14 mouse cellular contexts compared by ENCODE assay signal in genomic region chr2:171712816-171713570, GRCm38 (mm10).
DNase-seq lines count a peak whose midpoint lies in the region; ATAC-seq lines count a peak whose summit lies in the region.
"Had no signal": no experiment of that assay in that cellular context is flagged by ENCODE, and none has a peak within 500 bp of the region (broad histone marks: within the 10 kb centered on the region; RNA-seq: fewer than 3 reads in every experiment).

No protein-coding gene starts in this region.

- H3K27ac ChIP-seq in forebrain, embryonic 15.5 days (replicated peaks): peak overlapping the region; percentile 36; the same call in 1 of the 2 replicates
- H3K27ac ChIP-seq: limb, embryonic 13.5 days had no signal

- intact Hi-C loops in heart, postnatal 10 days (cut with DNase I): no loop called here

- no peak overlapping the region for H3K4me3 ChIP-seq in forebrain, embryonic 15.5 days
- H3K4me3 ChIP-seq: limb, embryonic 13.5 days; myocyte had no signal

- 34% methylated on average over 11 of the region's 11 CpGs for WGBS in forebrain, embryonic 15.5 days

- no peak overlapping the region for H3K9ac ChIP-seq in forebrain, embryonic 15.5 days (replicated peaks)
- H3K9ac ChIP-seq: limb, embryonic 13.5 days had no signal

- H3K27me3 ChIP-seq in forebrain, embryonic 15.5 days: no peaks in the 10 kb centered on the region
- H3K27me3 ChIP-seq: limb, embryonic 13.5 days had no signal

- peak; percentile 77 for ATAC-seq in forebrain, embryonic 15.5 days (replicated peaks)
- no peak for ATAC-seq in erythroid progenitor cell, adult 5-6 weeks (replicated peaks; ENCODE audit: low FRiP score, poor library complexity, severe bottlenecking)

- no peaks in the 10 kb centered on the region for H3K36me3 ChIP-seq in forebrain, embryonic 15.5 days
- H3K36me3 ChIP-seq: limb, embryonic 13.5 days had no signal

- H3K4me2 ChIP-seq in forebrain, embryonic 15.5 days (replicated peaks): no peak overlapping the region
- H3K4me2 ChIP-seq: limb, embryonic 13.5 days had no signal

- no peaks in the 10 kb centered on the region for H3K9me3 ChIP-seq in forebrain, embryonic 15.5 days
- H3K9me3 ChIP-seq: limb, embryonic 13.5 days had no signal

- peak; percentile 9 to 66 for DNase-seq in frontal cortex, adult 2 months (ENCODE audit: extremely low spot score in 1 of 2, low spot score in 1 of 2)
- no peak for DNase-seq in frontal cortex, postnatal 14 days (ENCODE audit: low spot score in 2 of 2)
- peak; percentile 27 to 50 for DNase-seq in layer of hippocampus, postnatal 36 days
- DNase-seq in right cerebral cortex, postnatal 14 days: peak; percentile 9
- DNase-seq in lung, postnatal 10 days: no peak
- DNase-seq in heart, postnatal 10 days: no peak
- DNase-seq: heart, adult 18-20 months; heart, postnatal 14 days; kidney, postnatal 14 days; lung, adult 2 months had no signal

- H3K4me1 ChIP-seq in forebrain, embryonic 15.5 days: peaks cover 12% of the 10 kb centered on the region; the same call in 1 of the 2 replicates

Comparison
In these comparisons a context has a peak if more than half of its experiments do, and no peak if none do; other contexts are left out.
1. DNase-seq: peak in frontal cortex, adult 2 months (2 of 2), layer of hippocampus, postnatal 36 days (2 of 2) and right cerebral cortex, postnatal 14 days (single experiment); none in frontal cortex, postnatal 14 days (0 of 2), lung, postnatal 10 days (single experiment) and heart, postnatal 10 days (0 of 2).